Mouse (Mus musculus) C2C12 (cell line): ENCODE results near the gene Tmc2. TPM values are rescaled to one million over a fixed set of nuclear protein-coding genes. Genes with fewer than 3 reads are reported as not detected.
A peak's percentile ranks its signal among the peaks of the same experiment; 100 is the strongest.

Experiments
- H3K27me3 ChIP-seq: one replicate; pipeline ENCODE4 v1.6.1; 2011; ENCODE audit not compliant: control insufficient read depth, insufficient read depth, insufficient read length
- H3K36me3 ChIP-seq: one replicate; pipeline ENCODE4 v1.6.1; 2011; ENCODE audit not compliant: control insufficient read depth, insufficient read depth
- H3K4me3 ChIP-seq: one replicate; pipeline ENCODE4 v1.5.1; 2011; ENCODE audit warnings: mild to moderate bottlenecking, control low read depth; ENCODE audit not compliant: poor library complexity, insufficient read depth, severe bottlenecking
- H3K79me2 ChIP-seq: one replicate; pipeline ENCODE4 v1.6.1; 2011; ENCODE audit not compliant: control insufficient read depth, insufficient read depth
- H3K79me3 ChIP-seq: one replicate; pipeline ENCODE4 v1.6.1; 2011; ENCODE audit warnings: low read depth, control low read depth
- H3ac ChIP-seq: one replicate; pipeline ENCODE3; 2011; ENCODE audit warnings: low read depth; ENCODE audit not compliant: control insufficient read depth, insufficient read length
- CEBPB ChIP-seq: IDR thresholded peaks from one replicate; pipeline ENCODE4 v1.6.1; 2011; ENCODE audit warnings: low read depth, mild to moderate bottlenecking, control low read depth, moderate library complexity
- CTCF ChIP-seq: IDR thresholded peaks from one replicate; pipeline ENCODE4 v1.5.1; 2011; ENCODE audit not compliant: control insufficient read depth, insufficient read depth, insufficient read length
- FOSL1 ChIP-seq: IDR thresholded peaks from one replicate; pipeline ENCODE4 v1.8.0; 2011; ENCODE audit warnings: mild to moderate bottlenecking, low read length; ENCODE audit not compliant: poor library complexity, insufficient read depth, severe bottlenecking
- MAX ChIP-seq: IDR thresholded peaks from one replicate; pipeline ENCODE4 v1.6.1; 2011; ENCODE audit warnings: mild to moderate bottlenecking, control low read depth
- MYOD1 ChIP-seq: IDR thresholded peaks from one replicate; pipeline ENCODE4 v1.6.1; 2011; ENCODE audit warnings: low read depth; ENCODE audit not compliant: control insufficient read depth, insufficient read length
- MYOG ChIP-seq: IDR thresholded peaks from one replicate; pipeline ENCODE4 v1.6.1; 2011; ENCODE audit not compliant: control insufficient read depth, insufficient read length; ENCODE audit errors: extremely low read depth
- USF1 ChIP-seq: IDR thresholded peaks from one replicate; pipeline ENCODE4 v1.6.1; 2011; ENCODE audit warnings: low read depth, mild to moderate bottlenecking, control low read depth, moderate library complexity
- polyA plus RNA-seq: library from polyadenylated mRNA; unstranded; fragments of >200 nt; fragmentation: generic; extraction: Trizol; gene quantifications from one replicate; pipeline ENCODE4 v1.2.1, GENCODE M21; 2012; ENCODE audit warnings: missing spikeins

Gene Tmc2
- polyA plus RNA-seq, 1 experiment = not detected

- no peaks in the 10 kb centered on the region for H3K27me3 ChIP-seq
- H3K79me2 ChIP-seq = peaks cover 17% of the 10 kb centered on the region
- H3K36me3 ChIP-seq = no peaks in the 10 kb centered on the region
- no peak overlapping the region for H3ac ChIP-seq
- H3K4me3 ChIP-seq = no peak overlapping the region
- TF ChIP-seq MYOD1 = no peak
- TF ChIP-seq CEBPB = no peak
- H3K79me3 ChIP-seq = peaks cover 12% of the 10 kb centered on the region
Observed at GRCm38 (mm10) chr2:130289086-130289485, 94.1 kb downstream of the Tmc2 start.

DNA sequence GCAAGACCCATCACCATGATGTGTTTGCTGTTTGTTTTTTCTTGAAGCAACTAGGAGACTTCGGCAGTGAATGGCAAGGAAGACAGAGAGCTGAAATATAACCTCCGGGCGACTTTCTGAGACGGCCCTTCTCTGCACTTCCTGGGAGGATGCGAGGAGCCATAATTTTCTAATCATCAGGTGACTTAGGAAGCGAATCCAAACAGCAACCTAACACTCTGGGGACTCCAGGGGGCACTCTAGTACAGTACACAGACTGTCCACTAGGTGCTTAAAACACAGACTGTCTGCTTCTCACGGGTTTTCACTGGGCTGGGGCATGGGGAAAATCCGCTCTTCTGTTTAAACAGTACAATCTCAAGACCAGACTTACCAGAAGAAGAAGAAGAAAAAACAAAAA lies 96.4 kb downstream of the Tmc2 start:
- H3K79me3 ChIP-seq = no peaks in the 10 kb centered on the region
- no peaks in the 10 kb centered on the region for H3K36me3 ChIP-seq
- H3K27me3 ChIP-seq = peaks cover 8% of the 10 kb centered on the region
- TF ChIP-seq USF1 (peak; percentile 51), CTCF (peak; percentile 60), MAX (peak; percentile 21), CEBPB (no peak)
- H3ac ChIP-seq = no peak overlapping the region
- no peak overlapping the region for H3K4me3 ChIP-seq
- H3K79me2 ChIP-seq = no peaks in the 10 kb centered on the region

- Histone ChIP-seq H3K79me3 (no peaks in the 10 kb centered on the region), H3K4me3 (no peak overlapping the region), H3K79me2 (no peaks in the 10 kb centered on the region), H3ac (no peak overlapping the region), H3K27me3 (peaks cover 18% of the 10 kb centered on the region), H3K36me3 (no peaks in the 10 kb centered on the region)
- TF ChIP-seq MYOD1 (no peak), FOSL1 (no peak), MYOG (no peak), MAX (no peak), CEBPB (no peak), CTCF (no peak), USF1 (no peak)
Observed at GRCm38 (mm10) chr2:130293009-130293408, 98.0 kb downstream of the Tmc2 start.

- TF ChIP-seq CTCF (no peak), MYOD1 (no peak), MYOG (no peak), CEBPB (no peak), USF1 (no peak), MAX (no peak), FOSL1 (no peak)
- H3K4me3 ChIP-seq = no peak overlapping the region
- no peaks in the 10 kb centered on the region for H3K36me3 ChIP-seq
- peaks cover 18% of the 10 kb centered on the region for H3K27me3 ChIP-seq
- H3K79me2 ChIP-seq = no peaks in the 10 kb centered on the region
- no peak overlapping the region for H3ac ChIP-seq
- no peaks in the 10 kb centered on the region for H3K79me3 ChIP-seq
Observed at GRCm38 (mm10) chr2:130293486-130293885, 98.5 kb downstream of the Tmc2 start.

DNA sequence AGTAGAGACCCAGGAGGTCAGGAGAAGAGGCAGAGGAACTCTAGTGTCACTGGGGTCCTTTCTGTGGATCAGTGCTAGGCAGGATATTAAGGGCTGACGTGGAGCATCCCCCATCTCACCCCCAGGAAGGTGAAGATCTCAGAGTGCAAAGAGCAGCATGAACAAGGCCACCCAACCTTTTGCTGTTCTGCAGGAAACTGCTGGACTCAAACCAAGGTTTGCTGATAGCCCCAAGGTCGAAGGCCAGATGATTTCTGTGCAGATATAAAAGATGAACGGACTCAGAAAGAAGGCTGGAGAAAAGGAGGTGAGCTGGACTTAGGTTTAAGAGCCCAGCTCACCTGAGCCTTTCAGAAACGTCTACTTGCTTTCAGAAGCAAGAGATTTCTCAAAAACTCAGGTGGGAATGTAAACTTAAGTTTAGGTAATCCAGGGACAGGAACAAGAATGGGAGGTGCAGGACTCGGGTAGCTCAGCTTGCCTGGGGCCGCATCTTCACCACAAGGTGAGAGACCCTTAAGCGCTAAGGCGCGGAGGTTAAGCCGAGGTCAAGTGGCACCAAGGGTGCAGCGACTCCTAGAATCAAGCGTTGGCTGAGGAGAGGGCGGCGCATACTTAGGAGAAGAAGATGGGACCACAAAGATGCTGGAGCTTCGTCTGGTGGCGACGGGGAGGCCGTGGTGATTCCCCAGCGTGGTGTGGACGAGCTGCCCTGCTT lies 99.4 kb downstream of the Tmc2 start:
- no peak overlapping the region for H3K4me3 ChIP-seq
- peak overlapping the region; percentile 33 for H3ac ChIP-seq
- TF ChIP-seq USF1 = no peak
- TF ChIP-seq CTCF = no peak
- no peak for TF ChIP-seq CEBPB
- TF ChIP-seq MYOD1 = no peak
- TF ChIP-seq MAX = no peak
- no peak for TF ChIP-seq FOSL1
- no peak for TF ChIP-seq MYOG
- H3K27me3 ChIP-seq = peaks cover 18% of the 10 kb centered on the region
- no peaks in the 10 kb centered on the region for H3K79me2 ChIP-seq
- H3K36me3 ChIP-seq = no peaks in the 10 kb centered on the region
- no peaks in the 10 kb centered on the region for H3K79me3 ChIP-seq

DNA sequence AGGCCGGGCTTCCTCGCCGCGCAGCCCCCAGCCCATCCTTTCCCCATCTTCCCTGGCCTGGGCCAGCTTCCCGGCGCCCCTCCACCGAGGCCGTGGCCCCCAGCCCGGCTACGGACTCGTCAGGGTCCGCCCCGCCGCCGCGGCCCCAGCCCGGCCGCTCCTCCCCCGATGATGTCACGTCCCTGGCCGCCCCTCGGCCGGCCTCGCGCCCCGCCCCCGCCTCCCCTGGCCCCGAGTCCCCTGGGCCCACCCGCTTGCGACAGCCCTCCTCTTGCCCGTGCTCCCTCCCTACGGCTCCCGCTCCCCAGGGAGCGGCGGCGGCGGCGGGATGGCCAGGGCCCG lies 99.9 kb downstream of the Tmc2 start, which contains the start of gene Ebf4:
Ebf4 (plus strand) TSS at position 234 of the 342 bp plus-strand sequence.
- Histone ChIP-seq H3K79me3 (no peaks in the 10 kb centered on the region), H3K36me3 (no peaks in the 10 kb centered on the region), H3K79me2 (no peaks in the 10 kb centered on the region), H3K27me3 (peaks cover 18% of the 10 kb centered on the region), H3ac (peak within 1 kb of the TSS; percentile 56), H3K4me3 (peak within 1 kb of the TSS; percentile 11)
- TF ChIP-seq CEBPB = no peak
- no peak for TF ChIP-seq FOSL1
- no peak for TF ChIP-seq USF1
- TF ChIP-seq MYOD1 = no peak
- TF ChIP-seq MAX = no peak
- no peak for TF ChIP-seq CTCF
- no peak for TF ChIP-seq MYOG
